Mouse (Mus musculus) gastrocnemius, adult 2 months (tissue): ENCODE measurements around the gene Eif3k. TPM values are rescaled to one million over a fixed set of nuclear protein-coding genes. Genes with fewer than 3 reads are reported as not detected.

Experiments
- DNase-seq: peaks from one replicate; pipeline ENCODE4 v3.0.0; 2022
- H3K27ac ChIP-seq: fragments of 200-600 bp; 2 replicates; pipeline ENCODE4 v1.8.1; 2022; ENCODE audit warnings: mild to moderate bottlenecking
- H3K4me3 ChIP-seq: fragments of 200-600 bp; 2 replicates; pipeline ENCODE4 v1.8.1; 2022; ENCODE audit warnings: mild to moderate bottlenecking, moderate library complexity
- CTCF ChIP-seq: fragments of 200-600 bp; IDR thresholded peaks from 2 replicates; pipeline ENCODE4 v1.8.1; 2022; ENCODE audit warnings: antibody characterized with exemption, mild to moderate bottlenecking, moderate library complexity
- intact Hi-C: fragments of 180-260 bp; cut with DNase I; formaldehyde crosslinking; loops from one replicate; pipeline ENCODE4 v1.15.1; 2025
- long read RNA-seq, 2 experiments: library from polyadenylated mRNA; stranded (forward); transcript quantifications; one replicate each; pipeline ENCODE4 v2.0.0; 2021
- total RNA-seq, 2 experiments: library from RNA; stranded (reverse); gene quantifications; 2 replicates each; pipeline ENCODE4 v1.2.3; 2021

Eif3k gene
- total RNA-seq = 100 to 1,000 TPM; 122 to 141 TPM
- long read RNA-seq, experiment 1, transcript Eif3k-201 (8 exons, 774 nt) = major isoform, 57 of 60 reads
- long read RNA-seq, experiment 1, partial matches to known transcripts = 0 of 60 reads
- long read RNA-seq, experiment 1, other reads (novel, unspliced or antisense) = 2 of 60 reads
- long read RNA-seq, experiment 2, transcript Eif3k-201 (8 exons, 774 nt) = major isoform, 61 of 70 reads
- long read RNA-seq, experiment 2, partial matches to known transcripts = 6 of 70 reads
- long read RNA-seq, experiment 2, other reads (novel, unspliced or antisense) = 3 of 70 reads

- intact Hi-C loops = no loop called here
Observed at GRCm38 (mm10) chr7:28981651-28982273, at the start of gene Eif3k, which contains the start of gene Map4k1. Gene Eif3k, minus strand, starts transcription at chr7:28981864. Gene Map4k1, plus strand, starts transcription at chr7:28982050.

GRCm38 (mm10) chr7:29029690-29030656 is 48.3 kb upstream of the Eif3k start:
- Histone ChIP-seq H3K4me3 (no peak overlapping the region), H3K27ac (peak overlapping the region; percentile 31; the same call in 1 of the 2 replicates)
- intact Hi-C loops = loop anchor here (10.0 kb wide), 1 partner anchor 245 kb away; the partner anchor contains the start of gene Rinl
- DNase-seq = no peak
- no peak for TF ChIP-seq CTCF

More at GRCm38 (mm10) chr7:28981651-28982273, at the start of gene Eif3k, which contains the start of gene Map4k1:
- TF ChIP-seq CTCF = peak; percentile 19; the same call in 1 of the 2 replicates
- Histone ChIP-seq H3K27ac (peak within 1 kb of the TSS; percentile 90), H3K4me3 (peak within 1 kb of the TSS; percentile 76)
- DNase-seq = peak; percentile 96

DNA sequence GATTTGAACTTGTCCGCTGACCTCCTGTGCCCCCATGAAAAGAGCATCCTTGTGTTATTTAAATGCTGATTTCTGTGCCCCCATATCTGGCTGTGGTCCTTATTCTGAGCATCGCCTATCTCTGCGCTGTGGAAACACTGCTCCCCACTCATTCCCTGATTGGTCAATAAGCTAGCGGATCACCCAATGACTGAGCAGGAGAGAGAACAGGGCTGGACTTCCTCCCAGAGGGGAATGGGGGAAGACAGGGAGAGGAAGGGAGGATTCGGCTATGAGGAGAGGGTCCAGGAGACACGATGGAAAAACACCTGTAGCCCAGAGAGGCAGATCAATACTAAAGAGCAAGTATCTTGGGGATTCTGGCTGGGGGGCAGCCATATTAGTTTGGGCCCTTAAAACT is 47.1 kb upstream of the Eif3k start:
- DNase-seq = no peak
- no peak overlapping the region for H3K4me3 ChIP-seq
- TF ChIP-seq CTCF = no peak
- H3K27ac ChIP-seq = no peak overlapping the region
- intact Hi-C loops = no loop called here

DNA sequence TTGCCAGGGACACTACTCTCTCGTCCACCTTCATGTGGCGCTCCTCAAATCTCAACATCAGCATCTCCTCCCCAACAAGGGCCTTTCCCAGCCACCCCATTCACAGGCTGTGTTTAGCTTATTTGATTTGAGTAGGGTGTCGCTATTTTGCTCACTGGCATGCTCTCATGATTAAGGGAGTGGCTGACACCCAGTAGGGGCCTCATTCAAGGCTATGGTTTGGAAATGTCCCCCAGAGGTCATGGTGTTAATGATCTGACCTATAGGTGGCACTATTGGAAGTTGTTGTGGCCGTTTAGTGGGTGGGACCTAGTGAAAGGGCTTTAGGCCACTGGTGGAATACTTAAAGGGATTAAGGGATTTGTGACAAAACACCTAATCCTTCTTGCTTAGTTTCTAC is 45.1 kb upstream of the Eif3k start:
- Histone ChIP-seq H3K27ac (no peak overlapping the region), H3K4me3 (no peak overlapping the region)
- intact Hi-C loops = no loop called here
- TF ChIP-seq CTCF = peak; percentile 30; the same call in 1 of the 2 replicates
- no peak for DNase-seq

GRCm38 (mm10) chr7:29026195-29026594 is 44.5 kb upstream of the Eif3k start:
- intact Hi-C loops = no loop called here
- no peak for TF ChIP-seq CTCF
- no peak overlapping the region for H3K4me3 ChIP-seq

GRCm38 (mm10) chr7:29025566-29025965 is 43.9 kb upstream of the Eif3k start:
- no peak overlapping the region for H3K4me3 ChIP-seq
- DNase-seq = no peak
- no peak for TF ChIP-seq CTCF
- intact Hi-C loops = no loop called here
- no peak overlapping the region for H3K27ac ChIP-seq

More at GRCm38 (mm10) chr7:29026195-29026594, 44.5 kb upstream of the Eif3k start:
- peak overlapping the region; percentile 17; the same call in 1 of the 2 replicates for H3K27ac ChIP-seq
- no peak for DNase-seq

- TF ChIP-seq CTCF = no peak
- no peak for DNase-seq
- intact Hi-C loops = no loop called here
- Histone ChIP-seq H3K4me3 (no peak overlapping the region), H3K27ac (no peak overlapping the region)
Observed at GRCm38 (mm10) chr7:29023514-29023913, 41.9 kb upstream of the Eif3k start.

DNA sequence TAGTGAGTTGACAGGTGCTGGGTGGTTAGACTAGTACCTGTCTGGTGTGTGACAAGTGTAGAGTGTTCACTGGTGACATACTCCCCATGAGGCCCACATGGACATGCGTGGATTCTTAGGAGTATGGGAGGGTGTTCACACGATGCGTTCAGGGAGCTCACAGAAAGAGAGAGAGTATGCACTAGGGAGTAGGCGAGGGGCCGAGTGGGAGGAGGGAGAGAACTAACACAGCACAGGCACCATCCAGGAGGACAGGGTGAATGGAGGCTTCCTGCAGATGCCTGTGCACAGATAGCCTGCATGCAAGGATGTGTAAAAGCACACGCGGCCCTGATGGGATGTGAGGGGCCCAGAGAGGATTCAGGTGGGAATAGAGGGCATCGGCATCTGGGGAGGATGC is 40.8 kb upstream of the Eif3k start:
- no peak for DNase-seq
- intact Hi-C loops = no loop called here
- no peak for TF ChIP-seq CTCF

GRCm38 (mm10) chr7:29019447-29020220 is 38.0 kb upstream of the Eif3k start:
- no peak for DNase-seq
- no peak overlapping the region for H3K27ac ChIP-seq
- TF ChIP-seq CTCF = no peak
- intact Hi-C loops = no loop called here
- peak overlapping the region; percentile 40 for H3K4me3 ChIP-seq

More for the DNA sequence above, 40.8 kb upstream of the Eif3k start:
- Histone ChIP-seq H3K27ac (no peak overlapping the region), H3K4me3 (no peak overlapping the region)

GRCm38 (mm10) chr7:29017222-29017621 is 35.6 kb upstream of the Eif3k start:
- Histone ChIP-seq H3K27ac (no peak overlapping the region), H3K4me3 (no peak overlapping the region)
- intact Hi-C loops = no loop called here
- no peak for TF ChIP-seq CTCF
- DNase-seq = no peak

DNA sequence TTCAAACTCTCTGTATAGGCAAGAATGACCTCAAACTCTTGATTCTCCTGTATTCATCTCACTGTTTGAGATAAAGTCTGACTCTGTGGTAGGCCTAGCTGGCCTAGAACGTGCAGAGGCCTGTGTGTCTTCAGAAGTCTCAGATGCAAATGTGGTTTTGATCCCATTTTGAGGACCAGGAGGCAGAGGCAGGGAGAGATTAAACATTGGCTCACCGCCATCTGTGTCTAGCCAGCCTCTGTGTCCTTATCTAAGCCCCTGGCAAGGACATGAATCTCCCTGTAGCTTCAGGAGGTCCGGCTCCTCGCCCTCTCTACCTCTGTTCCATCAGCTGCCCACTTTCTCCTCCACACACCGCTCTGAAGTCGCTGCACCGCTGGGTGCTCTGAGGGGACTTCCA is 34.8 kb upstream of the Eif3k start:
- intact Hi-C loops = no loop called here
- H3K27ac ChIP-seq = no peak overlapping the region
- TF ChIP-seq CTCF = no peak
- H3K4me3 ChIP-seq = no peak overlapping the region
- DNase-seq = no peak

DNA sequence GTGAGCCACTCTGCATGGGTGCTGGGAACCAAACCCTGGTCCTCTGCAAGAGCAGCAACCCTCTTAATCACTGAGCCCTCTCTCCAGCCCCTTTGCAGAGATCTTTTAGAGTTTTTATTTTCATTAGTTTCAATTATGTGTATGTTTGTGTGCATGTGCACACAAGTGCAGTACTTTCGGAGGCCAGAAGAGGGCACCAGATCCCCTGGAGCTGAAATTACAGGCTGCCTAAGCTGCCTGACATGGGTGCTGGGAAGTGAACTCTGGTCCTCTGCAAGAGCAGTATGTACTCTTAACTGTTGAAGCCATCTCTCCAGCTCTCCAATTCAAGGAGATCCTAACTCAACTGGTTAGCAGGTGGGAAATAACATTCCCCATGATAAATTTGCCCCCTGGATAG is 33.3 kb upstream of the Eif3k start:
- no peak for DNase-seq
- no peak overlapping the region for H3K27ac ChIP-seq
- no peak overlapping the region for H3K4me3 ChIP-seq
- intact Hi-C loops = no loop called here
- TF ChIP-seq CTCF = peak; percentile 64
